Mouse (Mus musculus): Measurements from ENCODE around the gene Abcb1a.

DNA sequence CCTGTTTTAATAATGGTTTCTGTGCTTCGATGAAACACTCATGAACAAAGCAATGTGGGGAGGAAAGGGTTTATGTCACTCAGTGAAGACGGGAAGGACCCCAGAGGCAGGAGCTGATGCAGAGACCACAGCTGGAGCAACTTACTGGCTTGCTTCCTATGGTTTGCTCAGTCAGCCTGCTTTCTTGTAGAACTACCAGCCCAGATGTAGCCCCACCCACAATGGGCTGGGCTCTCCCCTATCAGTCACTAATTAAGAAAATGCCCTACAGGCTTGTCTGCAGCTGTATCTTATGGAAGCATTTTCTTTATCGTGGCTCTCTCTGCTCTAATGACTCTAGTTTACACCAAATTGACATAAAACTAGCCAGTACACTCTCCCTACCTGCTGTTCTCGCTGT, 67.9 kb downstream of the Abcb1a start:
- no peak for TF ChIP-seq EP300 (IDR thresholded peaks at IDR 0.05; ENCODE audit: low read depth)
- TF ChIP-seq CTCF (IDR thresholded peaks at IDR 0.05; ENCODE audit: low read depth) = no peak
